Mouse (Mus musculus) cerebellum, postnatal 14 days (tissue): ENCODE data around the gene Ppip5k2.

Experiments used
- DNase-seq, 2 experiments: peaks; one replicate each; pipeline ENCODE4 v3.0.0; 2021; ENCODE audit warnings: mixed read lengths in 2 of 2

Ppip5k2 gene

DNA sequence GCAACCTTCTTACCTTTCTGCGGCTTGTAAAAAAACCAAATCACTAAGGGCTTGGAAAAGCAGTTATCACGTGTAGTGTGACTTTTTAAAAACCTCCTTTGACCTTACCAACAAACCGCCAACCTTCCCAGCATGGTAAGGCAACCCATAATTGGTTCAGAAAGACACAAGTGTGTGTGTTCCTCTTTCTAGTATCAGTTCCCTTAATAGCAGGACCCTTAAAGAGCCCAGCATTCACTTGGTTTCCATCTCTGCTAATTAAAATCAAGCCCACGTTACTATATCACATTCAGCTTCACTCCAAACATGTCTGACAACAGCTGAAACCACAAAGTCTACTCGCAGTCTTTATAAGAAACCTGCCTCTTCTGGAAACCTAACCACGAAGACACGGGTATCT, 110.8 kb downstream of the Ppip5k2 start:
- DNase-seq, result no peak

DNA sequence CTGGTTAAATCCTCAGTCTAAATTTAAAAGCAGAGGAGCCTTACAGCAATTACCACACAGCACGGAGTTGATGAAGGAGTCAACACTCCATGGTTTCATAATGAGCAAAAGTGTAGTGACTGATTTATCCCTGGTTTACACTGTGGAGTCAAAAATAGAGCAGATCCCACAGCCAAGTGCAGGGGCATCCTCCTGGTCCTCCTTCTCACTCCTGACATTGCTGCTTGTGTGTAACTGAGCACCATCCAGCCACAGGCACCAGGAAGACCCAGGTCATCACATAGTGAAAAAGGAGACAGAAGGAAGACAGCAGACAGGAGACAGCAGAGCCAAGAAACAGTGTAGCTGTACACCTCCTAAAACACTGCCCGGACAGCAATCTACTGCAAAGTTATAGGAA, 112.4 kb downstream of the Ppip5k2 start:
- no peak for DNase-seq

DNA sequence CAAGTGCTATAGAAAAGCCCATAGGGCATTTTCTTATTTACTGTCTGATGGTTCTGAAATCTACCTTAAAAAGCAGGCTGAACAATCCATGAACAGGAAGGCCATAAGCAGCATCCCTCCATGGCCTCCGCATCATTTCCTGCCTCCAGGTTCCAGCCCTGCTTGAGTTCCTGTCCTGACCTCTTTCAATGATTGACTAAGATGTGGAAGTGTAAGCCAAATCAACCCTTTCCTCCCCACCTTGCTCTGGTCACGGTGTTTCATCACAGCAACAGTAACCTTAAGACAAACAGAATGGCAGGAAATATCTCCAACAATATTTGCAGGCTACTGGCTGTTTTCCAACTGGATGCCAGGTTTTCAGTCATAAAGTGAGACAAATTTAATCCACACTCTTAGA, 113.0 kb downstream of the Ppip5k2 start:
- no peak for DNase-seq
